Mouse (Mus musculus) embryonic facial prominence, embryonic 11.5 days (tissue): ENCODE results near the gene Epha2. TPM values are rescaled to one million over a fixed set of nuclear protein-coding genes. Genes with fewer than 3 reads are reported as not detected.

Experiments used
- ATAC-seq: fragments of 200-750 bp; cut with Nextera tagmentation; replicated peaks from 2 replicates; pipeline ENCODE4 v1.8.0; 2017; ENCODE audit warnings: low read depth; ENCODE audit not compliant: insufficient number of reproducible peaks, low FRiP score, low TSS enrichment
- DNase-seq: peaks from one replicate; pipeline ENCODE4 v3.0.0-alpha.2; 2015; ENCODE audit warnings: low spot score
- H3K27ac ChIP-seq: fragments of 300-500 bp; sonication (generic); replicated peaks from 2 replicates; pipeline ENCODE4 v1.5.1; 2014; ENCODE audit warnings: mild to moderate bottlenecking, low read depth, low read length, control low read depth
- H3K27me3 ChIP-seq: fragments of 300-500 bp; sonication (generic); 2 replicates; pipeline ENCODE4 v1.6.1; 2014; ENCODE audit warnings: mild to moderate bottlenecking, low read length, moderate library complexity, mixed read lengths; ENCODE audit not compliant: control insufficient read depth, insufficient read depth
- H3K36me3 ChIP-seq: fragments of 300-500 bp; sonication (generic); replicated peaks from 2 replicates; pipeline ENCODE4 v1.6.1; 2014; ENCODE audit warnings: low read depth, mild to moderate bottlenecking, low read length, moderate library complexity, mixed read lengths; ENCODE audit not compliant: control insufficient read depth, insufficient read depth
- H3K4me1 ChIP-seq: fragments of 300-500 bp; sonication (generic); 2 replicates; pipeline ENCODE4 v1.6.1; 2014; ENCODE audit warnings: low read length, mixed read lengths; ENCODE audit not compliant: control insufficient read depth, insufficient read depth
- H3K4me2 ChIP-seq: fragments of 300-500 bp; sonication (generic); 2 replicates; pipeline ENCODE4 v1.6.1; 2014; ENCODE audit warnings: low read depth, mild to moderate bottlenecking, control low read depth, low read length, moderate library complexity
- H3K4me3 ChIP-seq: fragments of 300-500 bp; sonication (generic); 2 replicates; pipeline ENCODE4 v1.5.1; 2014; ENCODE audit warnings: low read depth, low read length, control low read depth
- H3K9ac ChIP-seq: fragments of 300-500 bp; sonication (generic); replicated peaks from 2 replicates; pipeline ENCODE4 v1.6.1; 2014; ENCODE audit warnings: mild to moderate bottlenecking, control low read depth, low read length
- H3K9me3 ChIP-seq: fragments of 300-500 bp; sonication (generic); replicated peaks from 2 replicates; pipeline ENCODE4 v1.6.1; 2016; ENCODE audit warnings: mild to moderate bottlenecking, low read length, inconsistent platforms, mixed read lengths; ENCODE audit not compliant: control insufficient read depth
- WGBS: fragments of 180-500 bp; shearing (Covaris S2); extraction: QIAGEN DNeasy Blood & Tissue Kit; methylation state at CpG from one replicate; pipeline ENCODE4 v1.1.7; 2014; 5-methylcytosine and 5-hydroxymethylcytosine counted together
- polyA plus RNA-seq: library from polyadenylated mRNA; unstranded; fragments of >200 nt; fragmentation: Nextera tagmentation; extraction: Ambion mirVana; gene quantifications from 2 replicates; pipeline ENCODE4 v1.2.1, GENCODE M21; 2014

Gene Epha2
- polyA plus RNA-seq, 1 experiment from 2014 or later: 1.0 TPM

DNA sequence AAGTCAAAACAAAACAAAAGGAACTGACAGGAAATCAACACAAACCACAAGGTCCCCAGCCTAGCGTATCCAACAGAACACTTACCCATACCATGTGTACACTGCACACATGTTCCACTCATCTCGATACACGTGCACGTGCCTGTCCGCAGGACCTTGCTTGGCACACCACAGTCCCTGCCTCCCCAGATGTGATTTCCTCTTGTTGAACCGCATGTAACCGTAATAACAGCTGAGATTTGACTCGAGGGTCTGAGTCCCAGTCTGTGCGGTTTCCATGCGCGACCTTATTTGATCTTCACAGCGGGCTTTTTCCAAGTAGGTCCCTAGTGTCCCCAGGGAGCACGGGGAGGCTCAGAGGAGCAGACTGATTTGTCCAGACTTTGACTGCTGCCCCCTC, 1.7 kb upstream of the Epha2 start:
- DNase-seq (no peak), ATAC-seq (no peak)
- Histone ChIP-seq H3K27ac (no peak overlapping the region), H3K4me3 (no peak overlapping the region), H3K36me3 (no peaks in the 10 kb centered on the region), H3K9ac (no peak overlapping the region), H3K4me2 (no peak overlapping the region), H3K9me3 (no peaks in the 10 kb centered on the region), H3K4me1 (peaks cover 7% of the 10 kb centered on the region), H3K27me3 (peaks cover 29% of the 10 kb centered on the region)
- 60% methylated on average over 13 of the region's 13 CpGs for WGBS

DNA sequence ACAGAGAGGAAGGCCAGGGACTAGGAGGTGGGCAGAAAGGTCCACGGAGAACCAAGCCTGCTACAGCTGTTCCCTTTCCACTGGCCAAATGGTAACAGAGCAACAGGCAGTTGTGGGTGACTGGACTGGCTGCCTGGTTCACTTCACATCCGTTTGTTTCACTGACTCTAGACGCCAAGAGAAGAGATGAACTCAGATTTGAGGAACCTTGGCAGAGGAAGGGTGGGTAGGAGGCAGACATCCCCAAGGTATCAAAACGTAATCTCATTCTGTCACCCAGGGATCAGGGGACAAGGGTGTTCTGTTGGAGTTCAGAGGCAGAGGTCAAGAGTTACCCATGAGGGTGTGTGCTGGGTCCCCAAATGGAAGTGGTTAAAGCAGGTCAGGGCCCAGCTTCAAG, 844 bp upstream of the Epha2 start:
- H3K4me1 ChIP-seq: peaks cover 7% of the 10 kb centered on the region
- no peak for ATAC-seq
- 64% methylated on average over 4 of the region's 4 CpGs for WGBS
- no peak overlapping the region for H3K4me2 ChIP-seq
- no peak overlapping the region for H3K9ac ChIP-seq
- DNase-seq: no peak
- no peaks in the 10 kb centered on the region for H3K9me3 ChIP-seq
- H3K36me3 ChIP-seq: no peaks in the 10 kb centered on the region
- H3K27ac ChIP-seq: no peak overlapping the region
- H3K27me3 ChIP-seq: peaks cover 29% of the 10 kb centered on the region
- H3K4me3 ChIP-seq: no peak overlapping the region

DNA sequence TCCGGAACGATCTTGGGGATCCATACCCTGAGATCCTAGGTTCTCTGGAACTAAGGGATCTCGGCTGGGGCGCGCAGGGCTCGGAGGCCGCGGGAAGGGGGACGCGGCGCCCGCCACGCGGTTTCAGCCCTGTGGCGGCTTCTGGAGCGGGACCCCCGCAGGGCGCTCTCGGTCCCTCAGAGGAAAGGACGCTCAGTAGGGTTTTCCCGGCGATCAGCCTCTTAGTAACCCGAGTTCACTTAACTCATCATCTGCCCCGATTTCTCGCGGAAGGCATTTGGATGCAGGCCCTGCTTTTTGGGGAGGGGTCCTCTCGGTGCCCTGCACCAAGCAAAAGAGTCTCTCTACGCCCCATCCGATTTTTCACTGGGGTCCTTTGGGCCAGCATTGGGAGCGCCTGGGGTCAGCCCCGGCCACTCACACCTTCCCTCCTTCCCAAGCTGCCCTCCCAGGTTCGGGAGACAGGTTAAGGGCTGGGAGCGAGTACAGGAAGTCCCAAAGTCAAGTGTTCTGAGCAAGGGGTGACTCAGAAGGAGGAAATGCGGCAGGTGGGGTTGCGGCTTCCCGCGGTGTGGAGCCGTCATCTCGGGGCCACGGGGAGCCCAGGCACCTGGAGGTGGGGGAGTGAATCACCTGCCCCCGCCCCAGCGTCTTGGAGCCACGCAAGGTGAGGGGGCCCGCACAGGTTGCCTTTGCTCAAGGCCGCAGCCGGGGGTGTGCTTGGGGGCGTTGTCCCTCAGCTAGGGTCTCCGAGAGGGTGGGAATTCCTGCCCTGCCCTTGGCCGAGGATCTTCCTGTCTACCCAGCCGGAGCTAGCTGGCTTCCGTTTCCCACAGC, 769 bp downstream of the Epha2 start:
- Histone ChIP-seq H3K27ac (0 out of 2 replicates have a peak overlapping the region, but pooled peaks have one; percentile 35), H3K9ac (peak overlapping the region; percentile 69), H3K36me3 (no peaks in the 10 kb centered on the region), H3K4me1 (peaks cover 7% of the 10 kb centered on the region), H3K27me3 (peaks cover 26% of the 10 kb centered on the region), H3K9me3 (no peaks in the 10 kb centered on the region), H3K4me3 (peak overlapping the region; percentile 62), H3K4me2 (peak overlapping the region; percentile 98)
- DNase-seq: no peak
- no peak for ATAC-seq
- WGBS: under 1% methylated on average over 51 of the region's 51 CpGs

DNA sequence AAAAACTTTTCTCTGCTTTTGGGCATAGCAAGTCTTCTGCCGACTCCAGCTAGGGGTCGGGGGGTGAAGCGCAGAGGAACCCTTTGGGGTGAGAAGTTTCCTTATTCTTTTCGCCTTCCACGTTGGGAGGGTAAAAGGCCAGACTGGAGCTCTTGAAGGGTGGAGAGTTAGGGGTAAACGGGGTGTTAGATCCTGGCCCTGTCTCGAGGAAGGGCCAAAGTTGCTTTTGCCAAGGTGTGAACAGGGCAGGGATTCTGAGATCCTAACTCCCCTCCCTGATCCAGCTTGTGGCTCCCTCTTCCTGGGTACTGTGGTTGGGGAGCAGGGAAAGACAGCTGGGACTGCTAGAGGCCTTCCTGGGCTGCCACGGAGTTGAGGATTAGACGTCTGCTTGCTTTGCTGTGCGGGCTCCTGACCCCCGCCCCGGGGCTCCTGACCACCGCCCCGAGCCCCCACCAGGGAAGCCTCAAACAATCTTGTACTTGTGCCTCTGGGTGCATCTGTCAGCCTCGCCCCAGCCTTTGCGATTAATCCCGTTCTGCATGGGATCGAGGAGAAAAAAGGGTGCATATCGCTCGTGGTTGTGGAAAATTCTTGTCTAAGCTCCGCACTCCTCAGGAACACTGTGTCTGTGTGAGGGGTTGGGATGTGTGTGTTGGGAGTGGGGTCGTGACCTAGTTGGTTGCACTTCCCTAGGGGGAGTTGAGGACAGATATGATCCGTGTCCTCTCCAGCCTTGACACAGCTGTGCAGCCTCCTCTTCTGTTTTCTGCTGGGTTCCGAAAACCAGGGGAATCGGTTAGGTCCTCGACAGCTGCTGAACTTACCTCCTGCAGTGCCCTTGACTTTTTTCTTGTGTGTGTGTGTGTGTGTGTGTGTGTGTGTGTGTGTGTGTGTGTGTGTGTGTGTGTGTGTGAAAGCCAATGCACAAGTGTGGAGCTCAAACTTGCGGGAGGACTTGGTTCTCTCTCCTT, 1.7 kb downstream of the Epha2 start:
- H3K36me3 ChIP-seq: no peaks in the 10 kb centered on the region
- 12% methylated on average over 27 of the region's 27 CpGs for WGBS
- DNase-seq: no peak
- peak overlapping the region; percentile 98 for H3K4me2 ChIP-seq
- H3K27me3 ChIP-seq: peaks cover 22% of the 10 kb centered on the region
- peak overlapping the region; percentile 62 for H3K4me3 ChIP-seq
- peaks cover 7% of the 10 kb centered on the region for H3K4me1 ChIP-seq
- H3K9ac ChIP-seq: peak overlapping the region; percentile 69
- H3K9me3 ChIP-seq: no peaks in the 10 kb centered on the region
- no peak overlapping the region for H3K27ac ChIP-seq
- ATAC-seq: no peak

DNA sequence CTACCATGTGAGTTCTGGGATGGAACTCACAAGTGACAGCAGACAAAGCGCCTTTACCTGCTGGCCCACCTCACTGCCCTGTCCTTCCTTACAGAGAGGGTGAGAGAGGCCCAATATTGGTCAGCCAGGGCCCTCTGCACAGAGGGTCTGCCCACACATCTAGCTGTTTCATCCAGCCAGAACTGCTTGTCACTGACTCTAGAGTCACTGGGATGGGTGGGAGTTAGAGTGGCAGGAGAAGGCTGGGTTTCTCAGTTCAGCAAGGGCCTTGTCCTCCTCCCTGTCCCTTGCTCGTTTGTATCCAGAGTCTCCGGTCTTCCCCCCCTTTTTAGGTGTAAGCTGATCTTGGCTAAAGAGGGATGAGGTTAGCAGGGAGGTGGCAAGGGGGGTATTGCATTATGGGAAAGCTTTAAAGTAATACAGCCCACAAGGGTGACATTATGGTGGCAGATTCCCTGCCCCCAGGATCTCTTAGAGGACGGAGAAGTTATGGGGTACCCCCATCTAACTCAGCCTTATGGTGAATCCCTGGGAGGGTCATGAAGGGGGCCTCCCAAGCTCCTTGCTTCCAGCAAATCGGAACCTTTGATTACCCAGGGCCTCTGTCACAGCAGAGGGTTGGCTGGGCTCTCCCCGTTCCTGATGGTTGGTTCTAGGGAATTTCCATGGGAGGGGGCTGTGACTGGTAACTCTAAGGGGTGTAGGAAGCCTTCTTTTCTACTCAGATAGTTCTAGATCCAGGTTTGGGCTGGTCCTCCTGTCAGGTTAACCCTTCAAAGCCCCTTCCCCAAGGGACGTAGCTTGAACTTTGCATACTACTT, 2.6 kb downstream of the Epha2 start:
- DNase-seq (no peak), ATAC-seq (no peak)
- H3K9me3 ChIP-seq: no peaks in the 10 kb centered on the region
- 41% methylated on average over 7 of the region's 7 CpGs for WGBS
- no peak overlapping the region for H3K4me3 ChIP-seq
- peaks cover 7% of the 10 kb centered on the region for H3K4me1 ChIP-seq
- H3K27ac ChIP-seq: no peak overlapping the region
- H3K9ac ChIP-seq: no peak overlapping the region
- H3K36me3 ChIP-seq: no peaks in the 10 kb centered on the region
- H3K27me3 ChIP-seq: peaks cover 21% of the 10 kb centered on the region
- H3K4me2 ChIP-seq: peak overlapping the region; percentile 7; the same call in 1 of the 2 replicates

DNA sequence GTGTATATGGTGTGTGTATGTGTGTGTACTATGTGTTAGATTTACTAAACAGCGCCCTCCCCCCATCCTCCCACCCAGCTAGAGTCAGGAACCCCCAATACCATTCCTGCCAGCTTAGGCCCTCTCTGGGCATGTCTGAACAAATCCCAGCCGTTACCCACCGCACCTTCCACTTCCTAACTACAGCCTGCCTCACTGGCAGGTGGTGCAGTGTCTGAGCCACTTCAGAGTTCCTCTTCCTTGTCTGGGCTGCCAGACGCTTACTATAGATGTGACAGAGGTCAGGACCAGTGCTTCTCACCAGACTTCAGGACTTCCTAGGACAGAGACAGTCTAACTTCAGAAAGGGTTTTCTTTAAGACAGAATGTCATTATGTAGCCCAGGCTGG, 3.2 kb downstream of the Epha2 start:
- WGBS: 75% methylated on average over 4 of the region's 4 CpGs
- no peaks in the 10 kb centered on the region for H3K9me3 ChIP-seq
- H3K36me3 ChIP-seq: no peaks in the 10 kb centered on the region
- peaks cover 7% of the 10 kb centered on the region for H3K4me1 ChIP-seq
- H3K4me3 ChIP-seq: no peak overlapping the region
- ATAC-seq (no peak), DNase-seq (no peak)
- no peak overlapping the region for H3K27ac ChIP-seq
- H3K27me3 ChIP-seq: peaks cover 21% of the 10 kb centered on the region
- H3K4me2 ChIP-seq: no peak overlapping the region
- no peak overlapping the region for H3K9ac ChIP-seq

DNA sequence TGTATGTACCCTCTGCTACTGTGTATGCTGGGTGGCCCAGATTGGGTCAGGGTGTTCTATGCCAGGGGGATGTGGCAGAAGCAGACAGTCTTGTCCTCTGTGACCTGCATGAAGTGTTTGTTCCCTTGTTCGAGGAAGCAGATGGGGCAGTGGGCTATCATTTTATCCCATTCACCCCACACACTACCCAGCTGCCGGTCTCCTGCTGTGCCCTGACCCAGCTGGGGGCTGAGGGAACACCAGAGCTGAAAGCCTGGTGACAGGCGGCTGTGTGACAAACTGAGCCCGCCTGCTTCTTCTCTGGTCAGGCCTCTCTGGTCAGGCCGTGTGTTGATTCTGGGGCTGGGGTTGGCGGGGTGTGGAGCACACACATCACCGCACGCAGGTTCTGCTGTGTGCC, 5.0 kb downstream of the Epha2 start:
- Histone ChIP-seq H3K9me3 (no peaks in the 10 kb centered on the region), H3K36me3 (no peaks in the 10 kb centered on the region), H3K4me3 (no peak overlapping the region), H3K4me1 (peaks cover 11% of the 10 kb centered on the region), H3K27me3 (peaks cover 18% of the 10 kb centered on the region), H3K4me2 (no peak overlapping the region), H3K9ac (no peak overlapping the region), H3K27ac (no peak overlapping the region)
- 39% methylated on average over 8 of the region's 8 CpGs for WGBS
- ATAC-seq: no peak
- no peak for DNase-seq
